Mouse (Mus musculus): ENCODE results near the gene Tasp1.
"Not testable (repeated sequence)": the region's sequence is repeated elsewhere in the genome, so short reads cannot be mapped to it uniquely, and the experiment has no call there.

Tasp1 gene

DNA sequence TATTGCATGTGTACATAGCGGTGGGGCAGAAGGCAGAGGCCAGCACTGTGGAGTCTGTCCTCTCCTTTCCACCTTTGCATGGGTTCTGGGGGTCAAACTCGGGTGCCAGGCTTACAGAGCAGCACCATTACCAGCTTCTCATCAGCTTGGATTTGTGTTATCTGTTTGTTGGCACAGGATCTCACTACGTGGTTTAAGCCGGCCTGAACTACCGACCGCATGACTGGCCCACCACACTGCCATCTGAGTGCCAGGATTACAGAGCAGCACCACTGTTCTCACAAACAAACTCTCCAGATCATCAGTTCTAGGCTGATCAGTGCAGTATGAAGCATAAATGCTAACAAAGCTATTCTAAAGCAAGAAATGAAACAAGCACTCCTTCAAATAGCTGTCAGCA, 8.5 kb downstream of the Tasp1 start:
- DNase-seq (ENCODE audit: low spot score): no peak

GRCm38 (mm10) chr2:140051607-140052126, 14.9 kb downstream of the Tasp1 start:
- DNase-seq (ENCODE audit: low spot score): no peak

DNA sequence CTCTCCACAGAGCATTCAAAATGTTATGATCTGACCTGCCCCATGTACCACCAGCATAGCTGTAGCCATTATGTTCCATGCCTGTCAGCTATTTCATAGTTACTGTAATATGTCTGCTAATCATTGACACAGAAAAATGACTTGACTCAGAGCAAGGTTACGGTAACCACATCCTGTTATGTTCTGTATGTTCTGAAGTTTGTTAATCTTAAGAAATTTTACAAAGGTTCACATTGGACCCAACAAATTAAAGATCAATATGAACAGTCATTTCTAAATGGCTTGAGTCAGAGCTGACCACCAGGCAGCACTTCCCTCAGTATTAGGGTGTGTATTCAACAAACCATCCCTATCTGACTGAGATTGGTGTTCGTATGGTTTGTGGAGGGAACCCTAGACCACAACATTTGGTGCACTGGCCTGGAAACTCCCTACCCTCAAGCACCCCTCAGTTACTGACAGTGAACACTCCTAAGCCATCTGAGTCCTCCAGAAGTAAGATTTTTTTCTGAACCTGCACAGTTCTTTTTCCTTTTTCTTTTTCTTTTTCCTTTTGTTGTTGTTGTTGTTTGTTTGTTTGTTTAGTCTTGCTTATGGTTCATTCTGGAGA, 24.0 kb downstream of the Tasp1 start:
- no peak for DNase-seq (ENCODE audit: low spot score)

GRCm38 (mm10) chr2:140042081-140042480, 24.5 kb downstream of the Tasp1 start:
- no peak for DNase-seq (ENCODE audit: low spot score)

GRCm38 (mm10) chr2:140037459-140037858, 29.1 kb downstream of the Tasp1 start:
- DNase-seq (ENCODE audit: low spot score): no peak

DNA sequence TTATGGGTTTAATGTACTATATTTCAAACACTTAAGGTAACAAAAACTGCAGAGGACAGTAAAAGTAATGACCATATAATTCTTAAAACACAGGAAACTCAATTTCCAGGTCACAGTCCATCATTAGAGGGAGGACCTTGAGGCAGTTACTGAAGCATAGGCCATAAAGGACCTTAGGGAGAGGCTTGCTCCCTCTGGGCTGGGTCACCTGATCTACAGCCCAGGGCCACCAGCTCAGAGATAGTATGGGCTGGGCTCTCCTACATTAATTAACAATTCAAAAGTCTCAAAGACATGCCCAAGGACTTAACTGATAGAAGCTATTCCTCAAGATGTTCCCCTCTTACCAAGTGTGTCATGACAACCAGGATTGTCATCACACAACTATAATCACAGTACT, 29.8 kb downstream of the Tasp1 start:
- no peak for DNase-seq (ENCODE audit: low spot score)

DNA sequence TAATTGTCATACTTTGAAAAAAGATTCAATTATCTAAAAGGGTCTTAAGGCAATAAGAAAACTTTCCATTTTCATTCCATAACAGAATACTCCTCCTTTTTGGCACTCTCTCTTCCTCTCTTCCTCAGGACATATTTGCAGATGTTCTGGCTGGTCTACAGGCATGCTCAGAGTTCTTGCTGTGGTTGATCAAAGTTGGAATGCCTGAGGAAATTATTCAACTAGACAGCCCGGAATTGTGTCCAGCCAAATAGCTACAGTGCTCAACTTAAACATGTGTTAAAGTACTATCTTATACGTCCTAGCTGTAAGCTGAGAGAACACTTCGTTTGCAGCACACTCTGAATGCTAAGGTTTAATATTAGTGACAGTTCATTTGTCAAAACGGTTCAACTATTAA, 41.7 kb downstream of the Tasp1 start:
- no peak for DNase-seq (ENCODE audit: low spot score)

DNA sequence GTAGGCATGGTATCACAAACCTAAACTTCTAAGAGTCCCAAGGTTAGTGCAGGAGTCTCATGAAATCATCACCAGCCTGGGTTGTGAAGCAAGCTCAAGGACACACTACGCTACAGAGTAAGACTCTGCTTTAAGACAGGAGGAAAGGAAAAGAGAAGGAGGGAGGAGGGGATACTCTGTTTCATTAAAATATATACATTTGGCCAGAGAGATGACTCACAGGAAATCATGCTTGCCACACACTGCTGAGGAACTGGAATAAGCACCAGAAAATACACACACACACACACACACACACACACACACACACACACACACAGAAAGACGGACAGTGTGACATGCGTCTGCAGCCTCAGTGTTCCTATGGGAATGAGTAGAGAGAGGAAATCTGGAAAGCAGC, 59.2 kb downstream of the Tasp1 start:
- no peak for DNase-seq (ENCODE audit: low spot score)

- no peak for DNase-seq (ENCODE audit: low spot score)
These were observed 68.4 kb downstream of the Tasp1 start for GRCm38 (mm10) chr2:139998170-139998569.

DNA sequence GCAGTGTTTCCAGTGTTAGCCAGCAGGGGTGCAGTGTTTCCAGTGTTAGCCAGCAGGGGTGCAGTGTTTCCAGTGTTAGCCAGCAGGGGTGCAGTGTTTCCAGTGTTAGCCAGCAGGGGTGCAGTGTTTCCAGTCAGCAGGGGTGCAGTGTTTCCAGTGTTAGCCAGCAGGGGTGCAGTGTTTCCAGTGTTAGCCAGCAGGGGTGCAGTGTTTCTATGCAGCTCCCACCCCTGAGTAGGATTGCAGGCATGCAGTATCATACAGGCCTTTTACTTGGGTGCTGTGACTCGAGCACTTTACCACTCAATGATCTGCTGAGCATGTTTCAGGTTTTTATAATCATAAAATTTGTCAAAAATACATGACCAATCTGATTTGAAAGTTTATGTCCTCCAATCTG, 76.7 kb downstream of the Tasp1 start:
- DNase-seq (ENCODE audit: low spot score): not testable (repeated sequence)

GRCm38 (mm10) chr2:139967451-139967850, 99.2 kb downstream of the Tasp1 start:
- DNase-seq (ENCODE audit: low spot score): no peak

- no peak for DNase-seq (ENCODE audit: low spot score)
These were observed 100.3 kb downstream of the Tasp1 start for GRCm38 (mm10) chr2:139966288-139966687.

GRCm38 (mm10) chr2:139948843-139949242, 117.8 kb downstream of the Tasp1 start:
- DNase-seq (ENCODE audit: low spot score): no peak

GRCm38 (mm10) chr2:139937581-139937980, 129.0 kb downstream of the Tasp1 start:
- no peak for DNase-seq (ENCODE audit: low spot score)

- no peak for DNase-seq (ENCODE audit: low spot score)
These were observed 132.0 kb downstream of the Tasp1 start for GRCm38 (mm10) chr2:139934577-139934976.

DNA sequence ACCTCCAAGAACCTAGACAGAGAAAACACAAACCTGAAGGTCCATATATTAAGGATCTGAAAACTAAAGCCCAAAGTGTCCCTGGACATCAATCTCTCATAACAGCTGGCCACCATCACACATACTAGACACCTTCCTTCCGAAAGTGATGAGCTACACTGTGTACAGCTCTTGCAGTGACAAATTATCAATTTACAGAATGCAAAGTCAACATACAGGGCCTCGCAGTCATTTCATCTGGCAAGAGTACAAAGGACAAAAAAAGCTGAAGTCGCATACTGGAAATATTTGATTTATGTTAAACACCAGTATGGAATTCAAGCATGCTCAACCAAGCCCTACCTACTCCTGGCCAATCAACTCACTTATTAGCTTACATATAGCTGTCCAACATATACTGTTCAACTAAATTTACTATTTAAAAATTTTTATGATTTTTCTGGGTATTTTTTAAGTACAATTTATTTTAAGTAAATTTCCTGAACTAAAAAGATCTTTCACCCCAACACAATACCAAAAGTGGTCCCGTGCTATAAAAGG, 132.5 kb downstream of the Tasp1 start:
- DNase-seq (ENCODE audit: low spot score): no peak

DNA sequence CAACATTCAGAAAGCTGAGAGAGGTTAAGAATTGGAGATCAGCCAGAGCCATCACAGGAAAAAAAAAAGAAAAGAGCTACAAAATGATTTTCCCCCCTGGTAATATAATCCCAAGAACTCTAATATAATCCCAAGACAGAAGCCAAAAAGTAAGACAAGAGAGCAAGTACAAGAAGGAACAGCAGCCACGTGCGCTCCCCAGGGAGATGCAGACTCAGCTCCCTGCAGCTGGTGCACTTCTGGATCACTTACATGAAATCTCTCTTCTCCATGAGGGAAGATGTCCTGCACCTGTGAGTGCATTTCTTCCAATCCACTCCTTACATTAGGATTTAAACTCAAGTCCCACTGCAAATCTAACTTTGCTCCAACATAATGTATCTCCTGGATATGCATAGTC, 134.4 kb downstream of the Tasp1 start:
- DNase-seq (ENCODE audit: low spot score): no peak

DNA sequence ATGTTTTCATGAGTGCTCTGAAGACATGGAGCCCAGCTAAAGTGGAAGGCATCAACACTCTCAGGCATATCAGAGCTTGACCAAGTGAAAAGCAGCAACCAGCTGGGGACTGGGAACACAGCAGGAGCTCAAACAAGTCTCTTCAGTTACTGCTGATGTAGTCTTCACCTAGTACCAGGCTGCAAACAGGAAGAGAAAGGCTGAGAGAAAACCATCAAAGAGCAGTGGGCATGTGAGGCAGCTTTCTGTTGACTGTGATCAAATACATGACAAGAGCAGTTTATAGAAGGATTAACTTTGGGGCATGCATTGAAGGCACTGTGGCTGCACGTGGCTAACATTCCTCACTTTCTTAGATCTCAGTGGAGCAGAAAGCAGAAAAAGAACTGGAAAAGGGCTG, 141.7 kb downstream of the Tasp1 start:
- DNase-seq (ENCODE audit: low spot score): no peak

DNA sequence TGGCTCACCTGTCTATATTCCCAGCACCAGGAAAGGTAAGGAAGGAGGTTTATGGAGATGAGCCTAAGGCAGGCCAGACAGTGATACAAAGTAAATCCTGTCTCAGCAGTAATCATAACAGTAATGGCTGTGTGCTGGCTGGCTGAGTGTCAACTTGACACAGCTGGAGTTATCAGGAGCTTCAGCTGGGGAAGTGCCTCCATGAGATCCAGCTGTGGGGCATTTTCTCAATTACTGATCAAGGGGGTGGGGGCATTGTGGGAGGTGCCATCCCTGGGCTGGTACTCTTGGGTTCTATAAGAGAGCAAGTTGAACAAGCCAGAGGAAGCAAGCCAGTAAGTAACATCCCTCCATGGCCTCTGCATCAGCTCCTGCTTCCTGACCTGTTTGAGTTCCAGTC, 145.2 kb downstream of the Tasp1 start:
- DNase-seq (ENCODE audit: low spot score): not testable (repeated sequence)

DNA sequence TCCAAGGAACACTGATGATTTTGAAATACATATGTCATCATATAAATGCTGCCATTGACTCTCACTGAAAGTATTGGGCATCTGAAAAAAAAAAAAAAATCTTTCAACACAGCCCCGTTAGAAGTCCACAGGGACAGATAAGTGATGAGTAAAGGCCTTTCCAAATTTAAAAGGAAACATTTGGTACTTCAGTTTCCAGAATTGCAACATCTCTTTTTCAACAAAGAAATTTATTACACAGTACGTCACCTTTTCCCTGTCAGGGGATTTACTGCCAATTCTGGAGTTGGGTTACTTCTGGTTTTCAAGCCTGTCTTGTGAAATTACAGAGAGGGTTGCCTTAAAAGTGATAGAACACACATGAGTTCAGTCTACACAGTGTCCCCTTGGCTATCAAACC, 146.8 kb downstream of the Tasp1 start:
- no peak for DNase-seq (ENCODE audit: low spot score)

DNA sequence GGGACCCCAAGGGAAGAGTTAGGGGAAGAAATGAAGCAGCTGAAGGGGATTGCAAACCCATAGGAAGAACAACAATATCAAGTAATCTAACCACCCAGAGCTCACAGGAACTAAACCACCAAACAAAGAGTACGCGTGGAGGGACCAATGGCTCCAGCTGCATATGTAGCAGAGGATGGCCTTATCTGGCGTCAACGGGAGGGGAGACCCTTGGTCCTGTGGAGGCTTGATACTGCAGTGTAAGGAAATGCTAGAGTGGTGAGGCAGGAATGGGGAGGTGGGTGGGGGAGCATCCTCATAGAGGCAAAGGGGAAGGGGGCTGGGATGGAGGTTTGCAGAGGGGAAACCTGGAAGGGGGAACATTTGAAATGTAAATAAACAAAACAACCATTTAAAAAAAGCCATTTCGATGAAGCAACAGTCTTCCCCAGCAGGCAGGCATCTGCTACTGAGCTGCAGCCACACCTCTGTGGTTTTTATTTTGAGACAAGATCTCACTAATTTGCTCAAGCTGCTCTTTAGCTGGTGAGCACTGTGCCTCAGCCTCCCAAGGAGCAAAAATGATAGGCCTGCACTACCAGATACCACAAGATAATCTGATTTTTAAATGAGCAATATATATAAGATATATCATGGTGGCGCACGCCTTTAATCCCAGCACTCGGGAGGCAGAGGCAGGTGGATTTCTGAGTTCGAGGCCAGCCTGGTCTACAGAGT, 160.0 kb downstream of the Tasp1 start:
- DNase-seq (ENCODE audit: low spot score): no peak

- DNase-seq (ENCODE audit: low spot score): no peak
These were observed 175.1 kb downstream of the Tasp1 start for GRCm38 (mm10) chr2:139891405-139892089.

GRCm38 (mm10) chr2:139884264-139884637, 182.4 kb downstream of the Tasp1 start:
- DNase-seq (ENCODE audit: low spot score): no peak

Measured in left cerebral cortex, adult 11 months (tissue).